In the genomic region with DNA sequence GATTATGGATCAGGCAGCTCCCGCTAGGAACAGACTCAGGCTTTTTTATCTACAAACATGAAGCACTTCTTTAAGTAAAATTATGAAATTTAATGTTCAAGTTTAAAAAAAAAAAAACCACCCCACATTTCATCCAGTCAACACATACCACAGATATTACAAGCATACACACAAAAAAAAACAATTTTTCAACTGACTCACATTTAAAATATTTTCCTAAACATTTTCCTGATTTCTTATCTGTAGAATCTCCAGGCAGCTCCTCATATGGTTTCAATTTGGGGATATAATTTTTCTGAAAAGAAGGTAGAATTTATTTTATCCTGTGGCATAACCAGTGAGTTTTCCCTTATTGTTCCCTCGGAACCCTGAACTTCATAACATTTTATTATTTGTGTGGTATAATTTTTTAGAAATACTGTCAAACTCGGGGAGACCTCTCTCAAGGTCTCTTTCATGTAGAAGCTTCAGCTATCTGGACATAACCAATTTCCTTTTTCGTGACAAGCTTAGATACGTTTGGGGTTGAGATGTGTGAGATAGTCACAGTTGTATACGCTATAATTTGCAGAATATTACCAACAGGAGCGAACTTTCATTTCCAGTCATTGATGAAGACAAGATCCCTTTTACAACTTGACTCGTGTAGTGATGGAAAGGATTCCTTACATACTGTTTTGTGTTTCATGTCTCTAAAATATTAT, we compare ENCODE assay signal across 30 mouse cellular contexts.
"Had no signal": no experiment of that assay in that cellular context is flagged by ENCODE, and none has a peak within 500 bp of the region (broad histone marks: within the 10 kb centered on the region; RNA-seq: fewer than 3 reads in every experiment).

No protein-coding gene starts in this region.

- H3K27ac ChIP-seq: heart, embryonic 13.5 days; heart, embryonic 15.5 days; hindbrain, embryonic 10.5 days; hindbrain, embryonic 12.5 days; hindbrain, embryonic 13.5 days; hindbrain, embryonic 14.5 days; hindbrain, embryonic 15.5 days; hindbrain, postnatal 0 days; intestine, embryonic 15.5 days; kidney, embryonic 15.5 days; kidney, postnatal 0 days; layer of hippocampus, adult 2 months; left cerebral cortex, adult 2 months had no signal

- H3K4me3 ChIP-seq: heart, embryonic 12.5 days; heart, embryonic 13.5 days; heart, embryonic 15.5 days; hindbrain, embryonic 10.5 days; hindbrain, embryonic 12.5 days; hindbrain, embryonic 13.5 days; hindbrain, embryonic 15.5 days; intestine, embryonic 15.5 days; kidney, embryonic 15.5 days; layer of hippocampus, adult 2 months; left cerebral cortex, adult 2 months had no signal

- H3K9ac ChIP-seq: heart, embryonic 12.5 days; heart, embryonic 13.5 days; heart, embryonic 15.5 days; hindbrain, embryonic 12.5 days; hindbrain, embryonic 13.5 days; hindbrain, embryonic 14.5 days; hindbrain, embryonic 15.5 days; intestine, embryonic 15.5 days; kidney, embryonic 15.5 days had no signal

- DNase-seq: heart, postnatal 10 days; heart, postnatal 14 days; heart, postnatal 36 days; heart, postnatal 4 days; kidney, adult 11 months; kidney, adult 18-20 months; kidney, adult 2 months; kidney, adult 8-10 months; kidney, adult 9 months; kidney, postnatal 10 days; kidney, postnatal 14 days; kidney, postnatal 25 days; kidney, postnatal 36 days; kidney, postnatal 4 days; layer of hippocampus, adult 9-11 months; layer of hippocampus, postnatal 36 days had no signal

- H3K9me3 ChIP-seq: heart, embryonic 12.5 days; heart, embryonic 13.5 days; heart, embryonic 15.5 days; hindbrain, embryonic 10.5 days; hindbrain, embryonic 12.5 days; hindbrain, embryonic 13.5 days; hindbrain, embryonic 15.5 days; intestine, embryonic 15.5 days; kidney, embryonic 15.5 days had no signal

- H3K27me3 ChIP-seq: heart, embryonic 12.5 days; heart, embryonic 13.5 days; heart, embryonic 15.5 days; hindbrain, embryonic 12.5 days; hindbrain, embryonic 13.5 days; hindbrain, embryonic 15.5 days; intestine, embryonic 15.5 days; kidney, embryonic 15.5 days had no signal

- H3K36me3 ChIP-seq: heart, embryonic 12.5 days; heart, embryonic 13.5 days; heart, embryonic 15.5 days; hindbrain, embryonic 10.5 days; hindbrain, embryonic 12.5 days; hindbrain, embryonic 13.5 days; hindbrain, embryonic 15.5 days; intestine, embryonic 15.5 days; kidney, embryonic 15.5 days had no signal

- H3K4me1 ChIP-seq: heart, embryonic 12.5 days; heart, embryonic 15.5 days; hindbrain, embryonic 10.5 days; hindbrain, embryonic 12.5 days; hindbrain, embryonic 13.5 days; hindbrain, embryonic 15.5 days; intestine, embryonic 15.5 days; kidney, embryonic 15.5 days had no signal
